Mouse (Mus musculus) right cerebral cortex, adult 2 months (tissue): ENCODE measurements at regions not wholly inside any gene's neighbourhood (a gene's known extent, or its start where the extent isn't known, plus 50 kb on each side); places are given as distances from the start of the nearest gene placed in this dataset.

Source experiments
- DNase-seq, 2 experiments: peaks; one replicate each; pipeline ENCODE4 v3.0.0; 2021 to 2022; ENCODE audit warnings: low spot score in 2 of 2

DNA sequence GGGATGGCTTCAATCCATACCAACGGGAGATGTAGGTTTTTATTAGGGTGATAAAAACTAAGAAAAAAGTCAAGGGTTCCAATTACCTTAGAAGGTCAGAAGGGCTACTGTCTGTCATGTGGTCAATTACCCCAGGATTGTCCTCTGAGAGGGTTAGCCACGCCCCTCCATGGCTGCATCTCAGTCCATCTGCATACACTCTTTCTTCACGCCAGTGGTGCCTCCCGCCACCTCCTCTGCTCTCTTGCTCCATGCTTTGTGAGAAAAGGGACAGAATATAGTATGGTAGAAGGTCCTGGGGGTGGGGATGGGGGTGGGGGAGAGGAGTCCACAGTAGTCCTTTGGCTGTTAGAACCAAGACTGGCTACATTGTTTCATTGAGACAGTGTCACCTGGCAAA, 96.1 kb upstream of the Podxl start:
- no peak for DNase-seq

DNA sequence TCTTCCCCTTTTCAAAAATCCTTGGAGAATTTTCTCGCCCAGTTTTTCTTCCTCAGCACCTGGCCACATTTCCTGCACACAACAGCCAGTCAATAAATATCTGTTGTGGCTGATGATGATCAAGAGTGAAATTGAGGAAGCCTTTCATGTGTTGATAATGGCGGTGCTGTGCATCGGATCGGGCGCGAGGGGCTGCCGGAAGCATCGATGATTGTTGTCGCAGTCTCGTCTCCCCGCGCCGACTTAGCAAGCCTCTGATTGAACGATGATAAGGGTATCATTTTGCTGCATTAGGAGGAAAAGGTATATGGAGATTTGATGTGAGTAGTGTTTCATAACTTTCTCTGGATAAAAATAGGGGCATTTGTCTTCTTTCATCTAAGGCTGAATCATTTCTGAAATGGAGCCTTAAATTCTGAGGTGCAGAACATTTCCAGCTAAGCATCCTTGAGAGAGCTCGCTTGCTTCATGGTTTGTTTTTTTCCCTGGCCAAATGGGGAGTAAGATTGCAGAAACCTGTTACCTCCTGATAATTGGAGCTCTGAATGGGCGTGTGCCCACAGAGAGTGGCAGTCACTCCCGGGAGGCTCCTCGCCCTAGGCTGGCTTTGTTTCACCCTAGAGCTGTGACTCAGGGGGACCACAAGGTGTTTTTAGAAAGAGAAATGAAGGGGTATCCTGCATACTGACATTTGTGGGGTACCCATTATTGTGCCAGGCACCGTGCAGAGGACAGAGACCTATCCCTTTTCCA, 94.8 kb upstream of the Podxl start:
- no peak for DNase-seq

DNA sequence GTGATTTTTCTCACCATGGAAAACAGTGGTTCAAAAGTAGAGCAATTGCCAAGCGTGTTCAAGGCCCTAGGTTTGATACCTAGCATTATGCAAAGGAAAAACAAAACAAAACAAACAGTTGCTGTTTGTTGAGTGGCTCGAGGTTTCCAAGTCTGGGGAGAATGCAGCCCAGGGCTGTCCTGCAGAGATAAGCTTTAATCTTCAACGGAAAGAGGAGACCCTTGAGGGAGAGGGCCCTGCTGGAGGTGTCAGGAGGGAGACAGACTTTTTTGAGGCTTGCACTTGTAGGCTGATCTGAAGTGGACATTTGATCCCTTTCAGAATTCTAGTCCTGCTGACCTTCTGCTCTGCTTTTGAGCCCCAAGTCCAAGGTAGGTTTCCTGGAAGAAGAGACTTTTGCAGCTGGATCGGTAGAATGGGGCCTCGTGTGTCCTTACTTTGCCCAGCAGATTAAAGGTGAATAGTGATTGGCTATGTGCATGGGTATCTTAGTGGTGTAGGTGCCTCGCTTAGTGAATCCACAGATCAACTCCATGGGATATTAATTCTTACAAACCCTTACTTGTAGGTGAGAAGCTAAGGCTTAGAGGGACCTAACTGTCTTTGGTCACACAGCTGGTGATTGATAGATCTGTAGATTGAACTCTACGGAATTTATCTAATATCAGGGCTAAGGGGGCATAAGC, 87.2 kb upstream of the Podxl start:
- no peak for DNase-seq

DNA sequence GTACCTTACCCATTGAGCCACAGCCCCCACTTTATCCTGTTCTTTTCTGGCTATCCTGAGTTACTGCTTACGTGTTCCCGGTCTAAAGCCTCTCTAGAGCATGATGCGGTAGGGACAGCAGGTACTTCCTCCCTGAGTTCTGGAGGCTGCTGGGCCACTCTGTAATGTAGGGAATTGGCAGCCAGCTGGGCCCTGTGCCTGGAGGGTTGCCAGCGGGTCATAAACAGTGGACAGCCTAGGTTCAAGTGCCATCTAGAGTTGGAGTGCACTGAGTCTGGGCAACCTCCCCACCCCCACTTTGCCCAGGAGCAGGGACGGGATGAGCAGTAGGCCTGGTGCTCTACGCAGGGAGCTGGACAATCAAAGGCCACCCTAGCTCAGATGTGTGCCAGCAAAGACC, 81.5 kb upstream of the Podxl start:
- DNase-seq: no peak

DNA sequence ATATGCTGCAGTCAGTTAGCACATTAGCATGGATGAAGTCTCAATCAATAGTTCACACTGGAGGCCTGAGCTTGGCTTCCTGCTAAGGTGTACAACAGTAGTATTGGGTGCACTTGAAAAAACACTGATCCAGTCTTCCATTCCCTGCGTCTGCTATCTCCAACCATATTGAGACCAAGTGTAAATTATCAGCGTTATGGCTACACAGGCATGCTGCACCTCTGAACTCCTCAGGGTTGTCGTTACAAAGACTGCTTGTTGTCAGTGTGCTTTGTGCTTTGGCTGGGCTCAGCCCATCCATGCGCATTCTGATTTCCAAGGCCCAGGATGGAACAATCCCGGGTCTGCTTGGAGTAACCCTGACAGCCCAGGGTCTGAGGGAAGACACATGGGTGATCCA, 80.7 kb upstream of the Podxl start:
- DNase-seq: no peak

DNA sequence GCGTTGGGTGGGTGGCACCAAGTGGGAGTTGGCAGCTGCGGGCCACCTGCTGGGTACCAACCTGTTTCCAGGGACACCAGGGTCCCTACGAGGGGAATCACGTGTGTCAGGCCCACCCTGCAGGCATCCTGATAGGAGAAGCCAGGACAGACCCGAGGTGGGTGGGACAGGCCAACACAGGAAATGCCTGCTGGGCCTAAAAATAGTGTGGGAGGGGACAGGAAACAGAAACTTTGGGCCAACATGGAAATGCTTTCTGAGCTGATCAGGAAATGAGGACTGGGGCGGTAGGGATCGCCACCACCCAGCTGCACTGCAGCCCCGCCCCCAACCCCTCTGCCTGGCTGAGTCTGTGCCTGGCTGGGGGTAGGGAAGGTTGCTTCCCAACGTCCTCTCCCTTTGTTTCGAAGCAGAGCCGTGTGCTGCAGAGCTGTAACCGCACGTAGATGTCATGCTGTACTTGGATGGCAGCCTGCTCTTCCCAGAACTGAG, 78.7 kb upstream of the Podxl start:
- no peak for DNase-seq

DNA sequence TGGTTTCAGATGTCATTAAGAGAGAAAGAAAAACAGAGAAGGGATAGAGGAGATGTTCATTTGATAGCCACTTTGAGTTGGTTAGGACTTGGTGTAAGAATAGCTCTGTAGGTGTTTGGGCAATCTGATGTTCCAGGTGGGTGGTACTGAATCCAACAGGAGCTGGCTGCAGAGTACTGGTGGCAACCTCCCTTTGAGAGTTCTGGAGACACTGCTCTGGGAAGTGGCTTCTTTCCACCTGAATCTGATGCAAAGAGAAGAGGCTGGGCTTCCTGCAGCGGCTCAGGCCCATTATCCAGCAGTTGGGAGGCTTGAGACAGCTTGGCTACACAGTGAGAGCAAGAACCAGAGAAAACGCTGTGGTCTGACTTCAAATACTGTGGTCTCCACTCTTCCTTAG, 77.0 kb upstream of the Podxl start:
- DNase-seq: no peak

DNA sequence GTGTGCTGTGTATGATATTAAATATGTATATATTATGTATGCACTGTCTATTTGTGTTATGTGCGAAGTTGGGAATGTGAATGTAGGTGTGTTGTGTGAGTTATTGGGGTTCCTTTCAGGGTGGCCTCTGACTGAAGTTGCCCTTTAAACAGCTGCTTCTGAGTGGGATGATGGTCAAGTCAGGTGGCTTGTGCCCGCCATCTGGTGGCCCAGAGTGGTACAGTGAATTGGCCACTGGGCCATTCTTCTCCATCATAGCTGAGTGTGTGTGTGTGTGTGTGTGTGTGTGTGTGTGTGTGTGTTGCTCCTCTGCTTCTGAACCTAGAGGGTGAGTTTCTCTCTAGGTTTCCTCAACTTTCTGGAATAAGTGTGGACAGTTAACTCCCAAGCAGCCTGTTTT, 75.7 kb upstream of the Podxl start:
- peak; percentile 74 to 80 for DNase-seq

DNA sequence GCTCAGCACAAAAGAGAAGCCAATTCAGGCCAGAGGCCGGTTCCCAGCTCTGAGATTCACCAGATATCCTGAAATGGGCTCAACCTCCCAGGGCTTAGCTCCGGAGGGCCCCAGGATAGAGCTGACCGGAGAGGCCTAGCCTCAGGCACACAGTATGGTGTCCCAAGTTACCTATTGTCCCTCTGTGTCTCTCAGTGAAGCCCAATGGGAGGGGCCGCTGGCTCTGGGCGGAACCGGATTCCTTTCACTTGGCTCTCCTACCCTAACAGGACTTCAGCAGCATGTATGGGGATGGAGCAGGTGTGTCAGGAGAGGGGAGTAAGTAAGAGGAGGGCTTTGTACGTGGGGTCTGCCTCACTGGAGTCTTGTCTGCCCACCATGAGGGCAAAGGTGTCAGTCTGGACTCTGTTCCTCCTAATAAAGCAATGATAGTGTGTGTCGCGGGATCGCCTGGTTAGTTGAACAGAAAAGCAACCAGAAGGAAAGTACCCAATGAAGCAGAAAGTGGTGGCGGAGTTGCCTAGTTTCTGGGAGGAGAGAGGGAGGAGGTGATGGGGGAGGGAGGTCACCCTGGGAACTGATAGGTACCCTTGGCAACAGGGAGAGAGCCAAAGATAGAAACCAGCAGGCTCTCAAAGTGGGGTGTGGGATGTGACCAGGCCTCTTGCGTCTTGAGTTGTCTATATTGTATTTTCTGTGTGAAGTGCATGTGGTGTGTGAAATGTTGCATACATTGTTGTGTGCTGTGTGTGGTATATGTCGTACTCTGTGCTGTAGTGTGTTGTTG, 74.8 kb upstream of the Podxl start:
- peak in 1 of 2 experiments; percentile 29 for DNase-seq

DNA sequence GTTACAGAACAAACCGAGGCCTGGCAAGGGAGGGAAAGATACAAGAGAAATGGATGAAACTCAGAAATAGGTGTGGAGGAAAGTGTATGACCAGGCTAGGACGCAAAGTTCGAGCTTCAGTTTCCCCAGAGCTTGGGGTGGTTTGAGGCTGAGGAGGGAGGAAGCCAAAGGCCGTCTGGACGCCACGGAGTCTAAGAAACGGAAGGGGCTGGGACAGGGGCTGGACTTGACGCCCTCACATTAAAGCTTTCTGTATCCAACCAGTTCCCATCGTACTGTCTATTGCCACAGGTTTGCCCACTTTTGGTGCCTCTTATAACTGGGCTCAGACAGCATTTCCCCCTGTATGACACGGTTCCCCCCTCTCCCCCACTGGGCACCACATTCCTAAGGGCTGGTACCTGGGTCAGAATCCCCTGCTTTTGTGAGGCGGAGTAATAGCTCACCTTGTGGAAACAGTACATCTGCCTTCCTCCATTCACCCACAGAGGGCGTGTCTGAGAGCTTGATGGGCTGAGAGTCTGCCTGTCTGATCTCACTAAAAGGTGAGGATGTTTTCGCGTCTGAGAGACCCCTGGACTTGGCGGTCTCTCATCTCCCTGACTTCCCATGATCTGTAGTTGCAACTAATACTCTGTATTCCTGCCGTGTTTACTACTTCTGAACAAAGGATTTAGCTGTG, 73.7 kb upstream of the Podxl start:
- DNase-seq: no peak

DNA sequence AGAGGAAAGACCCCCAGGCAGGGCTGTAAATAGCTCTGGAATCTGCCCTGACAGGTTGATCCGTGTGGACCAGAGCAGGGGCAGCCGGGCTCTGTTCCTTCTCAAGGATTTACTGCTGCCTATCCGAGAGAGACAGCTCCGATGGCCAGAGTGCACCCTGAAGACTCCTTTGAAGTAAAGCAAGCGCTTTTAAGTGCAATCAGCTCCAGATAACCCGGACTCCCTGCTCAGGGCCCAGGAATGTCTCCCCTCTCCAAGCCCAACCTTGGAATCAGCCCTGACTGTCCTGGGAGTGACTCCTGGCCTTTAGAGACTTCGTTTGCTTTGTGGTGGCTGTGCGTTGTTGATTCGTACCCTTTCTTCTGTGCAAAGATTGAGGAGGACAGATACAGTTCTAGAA, 73.2 kb upstream of the Podxl start:
- no peak for DNase-seq

DNA sequence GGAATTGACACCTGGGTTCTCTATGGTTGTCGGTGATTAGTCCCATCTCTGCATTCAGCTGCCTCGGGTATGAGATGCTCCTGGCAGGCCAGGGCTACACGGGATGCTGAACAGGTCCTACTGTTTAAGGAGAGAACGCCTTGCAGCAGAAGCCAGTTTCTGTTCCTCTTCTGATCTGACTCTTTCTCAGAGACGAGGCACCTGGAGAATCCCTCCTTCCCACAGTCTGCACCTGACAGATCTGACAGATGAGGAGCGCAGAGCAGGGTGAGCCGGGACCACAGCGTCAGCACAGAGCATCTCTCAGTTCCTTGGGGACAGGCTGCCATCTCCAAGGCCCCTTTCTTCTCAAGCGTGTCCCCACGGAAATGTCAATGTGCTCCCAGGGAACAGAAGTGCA, 68.7 kb upstream of the Podxl start:
- no peak for DNase-seq

DNA sequence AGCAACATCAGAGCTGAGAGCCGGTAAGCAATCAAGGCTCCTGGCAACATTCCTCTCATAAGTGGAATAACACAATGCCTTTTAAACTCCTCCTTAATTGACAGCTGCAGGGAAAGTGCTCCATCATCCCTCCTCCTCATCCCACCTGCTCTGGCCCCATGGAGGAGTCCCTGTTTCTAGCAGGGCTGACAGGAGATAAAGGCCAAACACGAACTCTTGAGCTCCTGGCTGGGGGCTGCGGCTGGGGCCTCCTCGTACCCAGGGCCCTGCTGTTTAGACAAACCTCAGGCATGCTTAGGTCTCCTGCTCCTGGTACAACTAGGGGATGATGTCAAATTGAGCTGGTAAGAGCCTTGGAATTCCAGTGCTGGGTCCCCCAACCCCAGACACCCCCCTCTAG, 66.2 kb upstream of the Podxl start:
- no peak for DNase-seq

DNA sequence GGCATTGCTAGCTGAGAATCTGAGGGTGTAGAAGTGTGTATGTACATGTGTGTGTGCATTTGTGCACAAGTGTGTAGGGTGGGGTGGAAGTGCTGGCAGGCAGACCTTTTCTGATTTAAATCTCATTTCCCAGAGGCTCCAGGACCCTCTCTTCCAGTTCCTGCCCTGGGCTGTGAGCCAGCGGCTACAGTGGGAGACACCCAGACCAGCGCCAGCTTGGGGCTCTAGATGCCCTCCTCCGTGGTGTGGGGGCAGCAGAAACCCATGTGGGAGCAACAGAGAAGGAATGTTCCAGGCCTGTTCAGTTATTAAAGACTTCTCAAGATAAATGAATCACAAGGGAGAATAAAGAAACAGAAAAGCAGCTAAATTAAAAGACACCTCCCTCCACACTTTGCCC, 64.1 kb upstream of the Podxl start:
- no peak for DNase-seq

DNA sequence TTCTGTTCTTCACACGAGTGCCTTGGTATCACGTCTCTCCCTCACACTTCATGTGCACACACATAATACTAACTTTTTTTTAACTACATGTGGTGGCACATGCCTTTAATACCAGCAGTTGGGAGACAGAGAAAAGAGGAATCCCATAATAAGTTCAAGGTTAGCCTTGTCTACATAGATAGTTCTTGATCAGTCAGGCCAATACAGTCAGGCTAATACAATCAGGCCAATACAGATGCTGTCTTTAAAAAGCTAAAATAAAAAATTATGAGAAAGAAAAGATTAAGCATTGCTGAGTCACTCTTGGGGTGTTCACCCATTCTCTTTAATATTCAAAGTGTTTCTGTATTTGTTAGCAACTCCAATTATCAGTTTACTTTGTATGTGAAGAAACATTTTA, 61.3 kb upstream of the Podxl start:
- DNase-seq: no peak

DNA sequence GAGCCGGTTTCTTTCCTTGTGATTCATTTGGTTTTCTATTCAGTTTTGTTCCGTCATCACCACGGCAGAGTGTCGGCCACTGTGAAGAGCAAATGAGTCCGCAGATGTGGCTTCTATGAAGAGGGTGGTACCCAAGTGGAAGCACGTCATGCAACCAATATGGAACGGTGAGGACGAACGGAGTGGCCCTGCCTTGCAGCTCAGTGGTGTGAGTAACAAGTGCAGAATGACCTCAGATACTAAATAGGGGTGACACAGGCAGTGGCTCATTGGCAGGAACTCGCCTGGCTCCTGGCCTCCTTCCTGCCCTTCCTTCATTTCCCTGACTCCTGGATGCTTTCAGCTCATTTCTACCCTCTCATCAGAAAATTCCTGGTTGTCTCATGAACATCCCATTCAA, 60.6 kb upstream of the Podxl start:
- no peak for DNase-seq

DNA sequence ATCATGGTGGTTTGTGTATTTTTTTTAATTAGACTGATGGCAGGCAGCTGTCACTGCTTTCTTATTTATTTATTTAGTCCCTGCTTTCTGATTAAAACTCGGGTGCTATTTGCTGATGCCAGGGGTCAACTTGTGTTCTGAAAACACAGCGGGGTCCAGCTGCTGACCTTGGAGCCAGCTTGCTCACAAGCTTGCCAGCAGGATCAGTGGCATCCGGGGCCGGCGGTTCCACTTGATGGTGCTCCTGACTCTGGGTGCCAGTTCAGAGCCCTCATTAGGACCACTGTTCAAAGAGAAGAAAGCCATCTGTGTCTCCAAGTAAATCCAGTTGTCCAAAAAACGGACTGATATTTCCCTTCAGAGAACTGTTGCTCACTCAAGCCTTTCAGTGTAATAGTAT, 57.2 kb upstream of the Podxl start:
- DNase-seq: no peak

DNA sequence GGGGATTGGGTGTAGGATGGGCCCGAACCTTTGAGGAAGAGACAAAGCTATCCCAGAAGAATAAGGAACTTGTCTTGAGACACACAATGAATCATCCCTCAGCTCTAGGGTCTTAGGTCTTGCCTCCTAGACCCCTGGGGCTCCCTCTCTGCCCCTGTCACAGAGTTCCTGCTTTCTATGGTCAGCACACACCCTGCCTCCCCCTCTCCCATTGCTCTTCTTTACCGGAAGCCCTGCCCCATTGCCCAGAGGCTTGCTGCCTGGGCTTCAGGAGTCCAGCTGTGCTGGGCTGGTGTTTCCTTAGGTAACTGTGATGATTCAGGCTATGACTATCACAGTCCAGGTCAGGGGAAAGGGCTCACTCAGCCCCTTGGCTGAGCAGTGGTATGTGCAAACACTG, 55.1 kb upstream of the Podxl start:
- no peak for DNase-seq

DNA sequence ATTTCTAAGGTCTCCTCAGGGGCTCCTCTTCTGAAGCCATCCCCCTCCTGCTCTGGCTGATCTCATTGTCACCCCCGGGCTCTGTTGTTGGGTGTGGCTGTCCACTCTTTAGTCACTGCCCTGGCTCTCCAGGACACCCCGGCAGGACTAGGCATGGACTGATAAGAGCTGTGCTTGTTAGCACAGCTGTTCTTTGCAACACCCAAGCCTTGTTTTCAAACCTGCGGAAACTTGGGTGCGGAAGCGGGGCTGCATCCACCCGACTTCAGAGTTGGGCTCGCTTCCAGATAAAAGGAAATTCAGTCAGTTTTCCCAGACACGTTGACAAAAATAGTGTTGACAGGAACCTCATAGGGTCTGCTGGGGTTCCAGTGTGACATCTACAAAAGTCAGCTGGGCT, 53.6 kb upstream of the Podxl start:
- DNase-seq: no peak

DNA sequence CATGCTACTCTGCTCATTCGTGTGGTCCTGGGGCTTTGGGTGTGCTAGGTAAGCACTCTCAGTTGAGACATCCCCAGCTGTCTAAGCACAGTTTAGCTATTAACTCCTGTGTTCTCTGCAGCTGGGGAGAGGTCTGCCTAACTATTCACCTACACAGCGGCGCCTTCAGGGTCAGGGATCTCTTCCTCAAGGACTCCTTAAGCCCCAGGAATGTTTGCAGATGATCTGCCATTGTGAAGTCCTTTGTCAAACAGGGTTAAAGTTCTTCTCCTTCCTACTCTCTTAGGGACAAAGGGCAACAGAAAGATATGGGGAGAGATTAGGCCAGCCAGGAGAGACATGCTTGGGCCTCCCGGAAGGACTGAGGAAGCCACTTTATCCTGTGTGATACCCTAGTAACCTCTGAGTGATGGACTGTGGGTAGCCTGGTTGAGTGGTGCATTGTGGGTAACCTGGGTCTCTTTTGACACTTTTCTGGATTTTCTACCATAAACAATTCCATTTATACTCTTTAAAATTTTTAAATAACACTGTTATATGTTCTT, 51.7 kb upstream of the Podxl start:
- DNase-seq: no peak

DNA sequence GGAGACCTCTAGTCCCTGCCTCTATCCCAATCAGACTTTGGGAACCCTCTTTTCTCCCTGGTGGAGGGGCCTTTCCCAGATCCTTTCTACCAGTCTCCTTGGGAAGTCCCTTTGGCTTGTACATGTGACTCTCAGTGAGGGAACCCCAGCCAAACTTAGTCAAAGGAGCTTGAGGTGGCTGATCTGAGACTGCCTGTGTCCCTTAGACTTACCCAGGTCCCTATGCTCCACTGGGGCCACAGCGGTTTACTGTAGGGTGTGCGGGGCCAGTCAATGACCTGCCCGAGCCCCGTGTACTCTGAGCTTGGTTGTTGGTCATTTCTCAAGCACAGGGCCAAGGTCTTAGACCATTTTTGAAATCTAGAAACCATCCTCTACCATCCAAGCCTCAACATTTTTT, 50.8 kb upstream of the Podxl start:
- no peak for DNase-seq
